Mouse (Mus musculus) heart, postnatal 25 days (tissue): ENCODE data around the gene Xaf1. TPM values are rescaled to one million over a fixed set of nuclear protein-coding genes. Genes with fewer than 3 reads are reported as not detected.

Experiments
- DNase-seq: peaks from one replicate; pipeline ENCODE4 v3.0.0; 2022; ENCODE audit warnings: low spot score
- intact Hi-C: fragments of 180-260 bp; cut with DNase I; formaldehyde crosslinking; loops from one replicate; pipeline ENCODE4 v1.15.1; 2025
- total RNA-seq, 2 experiments: library from RNA; stranded (reverse); gene quantifications; 2 replicates each; pipeline ENCODE4 v1.2.3; 2021

Xaf1 gene
- total RNA-seq, 2 experiments from 2014 or later, result 10.7 to 12.0 TPM

DNA sequence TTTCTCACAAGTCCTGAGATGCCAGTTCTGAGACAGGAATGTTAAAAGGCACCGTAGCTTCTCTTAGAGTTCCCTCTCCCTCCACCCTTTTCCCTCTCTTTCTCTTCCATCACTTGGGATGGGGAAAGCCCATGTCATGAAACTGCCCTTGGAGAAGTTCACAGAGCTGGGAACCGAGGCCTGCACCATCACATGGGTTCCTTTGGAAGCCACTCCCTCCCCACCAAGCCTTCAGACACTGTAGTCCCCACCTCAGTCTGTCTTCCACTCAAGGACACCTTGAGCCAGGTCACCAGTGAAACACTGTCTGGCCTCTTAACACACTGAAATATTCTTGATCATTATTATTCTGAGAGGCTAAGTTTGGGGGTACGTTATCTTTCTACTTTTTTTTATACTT, 51.8 kb downstream of the Xaf1 start:
- intact Hi-C loops, result loop anchor here (10.0 kb wide), 1 partner anchor 372 kb away; no protein-coding TSS in a partner anchor

DNA sequence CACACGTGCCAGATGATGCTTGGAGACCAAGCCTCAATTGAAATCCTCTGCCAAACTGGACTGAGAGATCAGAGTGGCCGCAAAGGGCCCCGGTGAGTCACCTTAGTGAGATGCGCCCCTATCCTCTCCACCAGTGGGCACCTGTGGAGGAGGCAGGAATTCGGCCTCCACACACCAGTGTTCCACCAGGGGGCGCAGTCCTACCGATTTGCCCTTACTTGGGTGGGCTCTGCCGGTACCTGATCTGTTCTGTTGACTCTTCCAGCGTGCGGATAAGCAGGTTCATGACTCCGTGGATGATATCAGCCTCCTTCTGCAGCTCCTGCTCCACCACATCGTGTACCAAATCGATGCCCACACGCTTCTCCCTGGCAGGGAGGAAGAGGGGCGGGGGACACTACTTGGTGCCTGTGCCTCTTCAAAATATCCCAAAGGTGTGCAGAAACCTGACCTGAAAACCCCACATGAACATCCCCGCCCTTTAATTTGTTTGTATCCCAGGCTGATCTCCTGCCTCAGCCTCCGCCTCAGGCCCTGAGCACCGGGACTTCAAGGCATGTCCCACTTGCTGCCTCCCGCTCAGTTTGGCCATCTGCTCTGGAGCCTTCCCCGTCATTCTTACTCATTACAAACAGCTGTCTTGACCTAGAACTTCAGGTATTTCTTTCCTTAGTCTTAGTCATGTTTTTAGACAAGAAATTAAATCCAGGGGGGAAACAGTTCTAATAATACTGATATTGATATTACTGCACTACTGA, 53.7 kb downstream of the Xaf1 start:
- intact Hi-C loops, result loop anchor here (1.0 to 10.0 kb wide), 3 partner anchors 73 to 370 kb away; no protein-coding TSS in a partner anchor
- peak; percentile 34 for DNase-seq

More for the DNA sequence above, 51.8 kb downstream of the Xaf1 start:
- no peak for DNase-seq

DNA sequence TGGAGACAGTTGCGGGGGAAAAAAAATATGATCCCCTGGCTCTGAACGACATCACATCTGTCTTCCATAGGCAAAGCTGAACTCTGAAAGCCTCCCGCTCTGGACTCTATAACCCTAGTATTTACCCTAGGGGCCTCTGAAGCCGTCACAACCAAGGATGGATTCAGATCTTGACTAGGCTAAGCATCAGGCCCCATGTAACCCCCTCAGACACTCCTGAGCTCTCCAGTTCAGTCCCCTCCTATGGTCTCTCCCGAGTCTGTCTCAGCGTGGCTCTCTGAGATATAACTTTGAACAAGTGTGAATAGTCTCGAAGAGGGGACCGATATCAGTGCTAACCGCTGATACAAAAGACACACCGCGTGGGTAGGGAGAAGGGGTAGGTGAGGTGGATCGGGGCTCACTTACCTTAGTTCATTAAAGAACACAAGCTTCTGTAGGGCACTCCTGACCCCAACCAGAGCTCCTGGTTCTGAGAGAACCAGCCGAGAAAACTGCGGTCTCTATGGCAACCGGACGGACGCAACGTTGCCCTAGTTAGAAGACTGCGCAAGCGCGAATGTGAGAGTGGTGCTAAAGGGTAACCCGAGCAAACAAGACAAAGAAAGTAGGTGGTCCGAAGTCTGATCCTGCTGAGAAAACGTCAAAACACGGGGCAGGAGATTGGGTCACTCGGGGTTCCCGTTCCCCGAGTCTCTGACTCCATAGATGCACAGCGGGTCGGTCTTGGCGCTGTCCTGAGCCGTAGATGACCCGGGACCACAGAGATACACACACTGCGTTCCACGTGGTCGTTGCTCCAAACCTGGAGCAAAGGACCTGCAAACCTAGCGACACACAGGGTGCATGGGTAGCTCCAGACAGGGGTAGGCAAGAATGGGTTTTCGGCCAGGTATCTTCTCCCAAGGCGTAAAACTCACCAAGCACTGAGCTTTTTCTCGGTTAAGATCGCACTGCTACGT, 60.2 kb downstream of the Xaf1 start:
- intact Hi-C loops, result no loop called here
- no peak for DNase-seq

DNA sequence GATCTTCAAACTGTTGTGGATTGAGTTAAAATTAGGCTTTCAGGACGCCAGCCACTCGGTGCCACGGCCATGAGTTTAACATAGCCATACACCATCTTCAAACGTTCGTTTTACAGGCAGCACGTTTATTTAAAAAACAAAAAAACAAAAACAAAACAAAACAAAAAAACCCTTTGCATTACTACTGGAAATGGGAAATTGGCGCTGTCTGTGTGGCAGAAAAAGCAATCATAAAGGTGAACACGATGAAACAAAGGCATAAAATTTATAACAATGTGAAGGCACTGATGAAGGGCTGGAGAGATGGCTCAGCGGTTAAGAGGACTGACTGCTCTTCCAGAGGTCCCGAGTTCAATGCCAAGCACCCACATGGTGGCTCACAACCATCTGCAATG, 60.9 kb downstream of the Xaf1 start, which contains the start of gene Tekt1:
Tekt1 (minus strand) TSS at position 96 of the 395 bp plus-strand sequence.
- no peak for DNase-seq
- intact Hi-C loops, result no loop called here

Other genes starting within 250 kb of the Xaf1 start
- gene Pitpnm3, start 165.9 kb upstream of the Xaf1 start, total RNA-seq, result 1 to 10 TPM; 1.6 to 1.8 TPM
- gene Gm43951, start 94.8 kb upstream of the Xaf1 start, total RNA-seq, result under 1 TPM; 0.13 to 0.17 TPM
- gene 4933427D14Rik, start 94.2 kb upstream of the Xaf1 start, total RNA-seq, result 1 to 10 TPM; 2.5 to 3.3 TPM
- gene Txndc17, start 94.1 kb upstream of the Xaf1 start, total RNA-seq, result 10 to 100 TPM; 36.8 to 38.6 TPM
- 10 to 100 TPM; 10.4 to 10.6 TPM for gene Med31, start 86.0 kb upstream of the Xaf1 start, total RNA-seq
- gene Slc13a5, start 34.4 kb upstream of the Xaf1 start, total RNA-seq, result not detected
- gene Fbxo39, start 12.8 kb downstream of the Xaf1 start, total RNA-seq, result not detected
- gene Tekt1, start 60.8 kb downstream of the Xaf1 start, total RNA-seq, result not detected
- gene Smtnl2, start 110.1 kb downstream of the Xaf1 start, total RNA-seq, result 10 to 100 TPM; 19.0 to 21.6 TPM
- gene Ggt6, start 133.9 kb downstream of the Xaf1 start, total RNA-seq, result under 1 TPM in 1 of 2 experiments, not detected in 1; 0.31 TPM
- gene Mybbp1a, start 139.7 kb downstream of the Xaf1 start, total RNA-seq, result 10 to 100 TPM; 40.9 to 42.8 TPM
- gene Spns2, start 188.3 kb downstream of the Xaf1 start, total RNA-seq, result 10 to 100 TPM in 1 of 2 experiments, 1 to 10 TPM in 1; 9.2 to 12.9 TPM
- not detected for gene Spns3, start 248.9 kb downstream of the Xaf1 start, total RNA-seq